Mouse (Mus musculus) liver, embryonic 15.5 days (tissue): ENCODE data around the gene Capn6. TPM values are rescaled to one million over a fixed set of nuclear protein-coding genes. Genes with fewer than 3 reads are reported as not detected.

Source experiments
- ATAC-seq: fragments of 200-750 bp; cut with Nextera tagmentation; 2 replicates; pipeline ENCODE4 v1.8.0; 2017; ENCODE audit warnings: moderate number of reproducible peaks, mild to moderate bottlenecking, moderate library complexity; ENCODE audit not compliant: insufficient read depth
- H3K27ac ChIP-seq: fragments of 300-500 bp; sonication (generic); replicated peaks from 2 replicates; pipeline ENCODE4 v1.5.1; 2015; ENCODE audit warnings: mild to moderate bottlenecking, inconsistent platforms
- H3K27me3 ChIP-seq: fragments of 300-500 bp; sonication (generic); 2 replicates; pipeline ENCODE4 v1.6.1; 2015; ENCODE audit warnings: mild to moderate bottlenecking, inconsistent platforms
- H3K36me3 ChIP-seq: fragments of 300-500 bp; sonication (generic); replicated peaks from 2 replicates; pipeline ENCODE4 v1.6.1; 2015; ENCODE audit warnings: moderate library complexity, mild to moderate bottlenecking, inconsistent platforms
- H3K4me1 ChIP-seq: fragments of 300-500 bp; sonication (generic); replicated peaks from 2 replicates; pipeline ENCODE4 v1.6.1; 2015; ENCODE audit warnings: inconsistent platforms
- H3K4me2 ChIP-seq: fragments of 300-500 bp; sonication (generic); 2 replicates; pipeline ENCODE4 v1.6.1; 2015; ENCODE audit warnings: moderate library complexity, mild to moderate bottlenecking, inconsistent platforms
- H3K4me3 ChIP-seq: fragments of 300-500 bp; sonication (generic); replicated peaks from 2 replicates; pipeline ENCODE4 v1.5.1; 2015; ENCODE audit warnings: mild to moderate bottlenecking, inconsistent platforms
- H3K9ac ChIP-seq: fragments of 300-500 bp; sonication (generic); 2 replicates; pipeline ENCODE4 v1.6.1; 2015; ENCODE audit warnings: moderate library complexity, mild to moderate bottlenecking, inconsistent platforms
- H3K9me3 ChIP-seq: fragments of 300-500 bp; sonication (generic); replicated peaks from 2 replicates; pipeline ENCODE4 v1.6.1; 2016; ENCODE audit warnings: inconsistent platforms
- WGBS: fragments of 180-500 bp; shearing (Covaris S2); methylation state at CpG from one replicate; pipeline ENCODE4 v1.1.7; 2015; ENCODE audit warnings: mixed read lengths; ENCODE audit not compliant: insufficient replicate concordance; 5-methylcytosine and 5-hydroxymethylcytosine counted together
- microRNA-seq: library from miRNA; unstranded; fragments of <30 nt; microRNA quantifications from one replicate; pipeline ENCODE4, GENCODE M21; 2016
- polyA plus RNA-seq: library from polyadenylated mRNA; unstranded; fragments of >200 nt; fragmentation: Nextera tagmentation; extraction: Ambion mirVana; gene quantifications from 2 replicates; pipeline ENCODE4 v1.2.1, GENCODE M21; 2015

Gene Capn6
- 12.8 and 15.8 TPM in 2 replicates for polyA plus RNA-seq

- Histone ChIP-seq H3K27ac (no peak within 1 kb of the TSS), H3K4me1 (no peaks in the 10 kb centered on the region), H3K27me3 (no peaks in the 10 kb centered on the region), H3K4me3 (no peak within 1 kb of the TSS), H3K9ac (no peak within 1 kb of the TSS), H3K9me3 (no peaks in the 10 kb centered on the region), H3K4me2 (no peak within 1 kb of the TSS), H3K36me3 (no peaks in the 10 kb centered on the region)
- 37% methylated on average over 4 of the region's 4 CpGs for WGBS
- ATAC-seq, result no peak
These were observed at the start of gene Capn6 for GRCm38 (mm10) chrX:143827212-143827611. Capn6 (minus strand) TSS chrX:143827414.

GRCm38 (mm10) chrX:143867129-143867664, 40.0 kb upstream of the Capn6 start:
- Histone ChIP-seq H3K9ac (no peak overlapping the region), H3K27me3 (no peaks in the 10 kb centered on the region), H3K9me3 (no peaks in the 10 kb centered on the region), H3K4me3 (no peak overlapping the region), H3K27ac (no peak overlapping the region), H3K36me3 (no peaks in the 10 kb centered on the region), H3K4me1 (no peaks in the 10 kb centered on the region), H3K4me2 (no peak overlapping the region)
- 56% methylated on average over 5 of the region's 5 CpGs for WGBS
- ATAC-seq, result no peak

- no peaks in the 10 kb centered on the region for H3K36me3 ChIP-seq
- ATAC-seq, result no peak
- H3K4me2 ChIP-seq, result no peak overlapping the region
- no peak overlapping the region for H3K9ac ChIP-seq
- H3K27me3 ChIP-seq, result no peaks in the 10 kb centered on the region; the same call in 1 of the 2 replicates
- H3K4me1 ChIP-seq, result no peaks in the 10 kb centered on the region
- no peak overlapping the region for H3K27ac ChIP-seq
- no peak overlapping the region for H3K4me3 ChIP-seq
- WGBS, result 55% methylated on average over 3 of the region's 3 CpGs
- H3K9me3 ChIP-seq, result no peaks in the 10 kb centered on the region
These were observed 24.1 kb upstream of the Capn6 start for GRCm38 (mm10) chrX:143851351-143851750.

GRCm38 (mm10) chrX:143849969-143850368, 22.8 kb upstream of the Capn6 start:
- Histone ChIP-seq H3K36me3 (no peaks in the 10 kb centered on the region), H3K4me2 (no peak overlapping the region), H3K9ac (no peak overlapping the region), H3K9me3 (no peaks in the 10 kb centered on the region), H3K27ac (no peak overlapping the region), H3K4me1 (no peaks in the 10 kb centered on the region), H3K27me3 (no peaks in the 10 kb centered on the region; the same call in 1 of the 2 replicates), H3K4me3 (no peak overlapping the region)
- no peak for ATAC-seq
- WGBS, result 45% methylated on average over 3 of the region's 3 CpGs

GRCm38 (mm10) chrX:143846637-143847036, 19.4 kb upstream of the Capn6 start:
- H3K4me1 ChIP-seq, result no peaks in the 10 kb centered on the region
- H3K27ac ChIP-seq, result no peak overlapping the region
- no peak overlapping the region for H3K9ac ChIP-seq
- H3K4me3 ChIP-seq, result no peak overlapping the region
- H3K4me2 ChIP-seq, result no peak overlapping the region
- ATAC-seq, result no peak
- no peaks in the 10 kb centered on the region for H3K9me3 ChIP-seq
- no peaks in the 10 kb centered on the region for H3K36me3 ChIP-seq
- WGBS, result 58% methylated on average over 3 of the region's 3 CpGs
- H3K27me3 ChIP-seq, result no peaks in the 10 kb centered on the region

GRCm38 (mm10) chrX:143826521-143826920, 693 bp downstream of the Capn6 start:
- ATAC-seq, result no peak
- Histone ChIP-seq H3K36me3 (no peaks in the 10 kb centered on the region), H3K4me1 (no peaks in the 10 kb centered on the region), H3K9me3 (no peaks in the 10 kb centered on the region), H3K4me3 (no peak overlapping the region), H3K27me3 (no peaks in the 10 kb centered on the region), H3K27ac (no peak overlapping the region), H3K9ac (no peak overlapping the region), H3K4me2 (no peak overlapping the region)
- 20% methylated on average over 4 of the region's 4 CpGs for WGBS

- H3K27me3 ChIP-seq, result no peaks in the 10 kb centered on the region
- H3K4me1 ChIP-seq, result no peaks in the 10 kb centered on the region
- no peak overlapping the region for H3K27ac ChIP-seq
- no peak overlapping the region for H3K9ac ChIP-seq
- no peaks in the 10 kb centered on the region for H3K9me3 ChIP-seq
- H3K4me3 ChIP-seq, result no peak overlapping the region
- no peak overlapping the region for H3K4me2 ChIP-seq
- H3K36me3 ChIP-seq, result no peaks in the 10 kb centered on the region
- ATAC-seq, result no peak
- 75% methylated on average over 2 of the region's 2 CpGs for WGBS
These were observed 8.3 kb downstream of the Capn6 start for GRCm38 (mm10) chrX:143818961-143819360.

GRCm38 (mm10) chrX:143815948-143816347, 11.3 kb downstream of the Capn6 start:
- H3K9me3 ChIP-seq, result no peaks in the 10 kb centered on the region
- no peak overlapping the region for H3K27ac ChIP-seq
- H3K4me1 ChIP-seq, result no peaks in the 10 kb centered on the region
- H3K27me3 ChIP-seq, result no peaks in the 10 kb centered on the region
- no peak for ATAC-seq
- 45% methylated on average over 1 of the region's 1 CpGs for WGBS
- H3K36me3 ChIP-seq, result no peaks in the 10 kb centered on the region
- no peak overlapping the region for H3K9ac ChIP-seq
- no peak overlapping the region for H3K4me2 ChIP-seq
- H3K4me3 ChIP-seq, result no peak overlapping the region

- Histone ChIP-seq H3K27me3 (no peaks in the 10 kb centered on the region), H3K4me1 (no peaks in the 10 kb centered on the region), H3K4me3 (no peak overlapping the region), H3K36me3 (no peaks in the 10 kb centered on the region), H3K27ac (no peak overlapping the region), H3K9me3 (no peaks in the 10 kb centered on the region), H3K9ac (no peak overlapping the region), H3K4me2 (no peak overlapping the region)
- no peak for ATAC-seq
- whole genome bisulfite sequencing, result 54% methylated on average over 3 of the region's 3 CpGs
These were observed 64.7 kb downstream of the Capn6 start for GRCm38 (mm10) chrX:143762556-143762955.

Small RNA genes lying within 50 kb of the gene (microRNA-seq; reads per million reads assigned to microRNA genes)
- gene Gm47298, result not detected

Other genes starting within 250 kb of the Capn6 start
- gene Dcx, start 105.9 kb upstream of the Capn6 start, polyA plus RNA-seq, result 0.15 and 0.29 TPM in 2 replicates